Mouse (Mus musculus) cerebellum, adult 9-11 months (tissue): ENCODE data around the gene Erc1.
A peak's percentile ranks its signal among the peaks of the same experiment; 100 is the strongest.
"Not testable (repeated sequence)": the region's sequence is repeated elsewhere in the genome, so short reads cannot be mapped to it uniquely, and the experiment has no call there.

Source experiments
- DNase-seq: peaks from one replicate; pipeline ENCODE4 v3.0.0; 2022

Gene Erc1

DNA sequence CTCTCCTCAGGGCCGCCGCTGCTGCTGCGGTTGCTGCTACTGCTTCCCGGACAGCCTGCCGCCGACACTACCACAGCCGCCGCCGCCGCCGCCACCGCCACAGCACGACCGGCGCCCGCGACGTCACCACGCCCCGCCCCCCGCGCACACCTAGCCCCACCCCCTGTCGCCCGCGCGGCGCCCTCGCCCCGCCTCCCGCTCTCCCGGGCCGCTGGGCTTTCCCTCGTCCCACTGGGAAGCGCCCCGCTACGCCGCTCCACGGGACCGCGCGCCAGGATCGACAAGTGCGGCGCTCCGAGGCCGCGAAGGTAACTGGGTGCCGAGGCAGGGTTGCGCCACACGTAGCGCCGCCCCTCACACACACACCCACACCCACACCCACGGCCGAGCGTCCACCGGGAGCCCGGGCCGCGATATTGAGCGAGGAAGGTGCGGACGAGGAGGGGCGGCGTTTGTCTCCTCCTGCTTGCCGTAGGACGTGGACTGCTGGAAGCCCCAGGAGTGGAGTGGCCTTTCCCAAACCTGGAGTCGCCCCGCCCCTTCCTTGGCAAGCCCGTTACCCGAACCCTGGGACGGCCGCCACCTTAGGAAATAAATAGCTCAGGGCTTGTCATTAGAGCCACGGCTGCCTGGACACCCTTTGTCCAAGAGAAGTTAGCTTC lies at the start of gene Erc1:
TSS of gene Erc1 (minus strand) at position 134 of the 662 bp plus-strand sequence.
- DNase-seq, result peak; percentile 99

DNA sequence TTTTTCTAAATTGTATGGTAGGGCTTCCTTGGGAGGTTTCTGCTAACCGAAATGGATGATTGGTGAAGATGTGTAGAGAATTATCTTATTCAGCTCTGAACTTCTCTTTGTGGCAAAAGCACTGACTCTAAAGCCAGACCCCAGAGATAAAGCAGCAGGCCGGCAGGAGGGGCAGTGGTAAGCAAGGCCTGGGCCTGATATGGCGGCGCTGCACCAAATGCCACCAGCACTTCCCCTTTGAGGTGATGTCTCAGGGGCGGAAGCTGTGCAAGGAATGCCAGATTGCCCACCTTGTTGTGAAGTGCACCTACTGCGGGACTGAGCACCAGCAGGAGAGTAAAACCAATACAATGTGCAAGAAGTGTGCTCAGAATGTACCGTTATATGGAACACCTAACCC lies 44.7 kb upstream of the Erc1 start:
- no peak for DNase-seq

DNA sequence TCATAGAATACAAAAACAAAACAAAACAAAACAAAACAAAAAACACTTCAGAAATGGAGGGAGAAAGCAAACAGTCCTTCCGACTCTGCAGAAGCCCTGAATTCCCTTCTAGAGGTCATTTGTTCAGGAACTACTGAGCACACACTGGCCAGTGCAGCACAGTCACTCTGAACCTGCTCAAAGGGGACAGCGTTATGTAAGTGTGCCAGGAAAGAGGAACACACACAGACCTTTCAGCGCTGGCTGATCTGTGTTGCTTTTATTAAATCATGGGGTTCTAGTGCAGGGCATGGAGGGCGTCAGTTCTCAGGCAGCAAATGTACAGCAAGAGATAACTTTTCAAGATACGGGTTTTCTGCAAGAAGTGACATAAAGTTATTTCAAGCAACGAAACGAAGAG lies 35.2 kb upstream of the Erc1 start:
- DNase-seq, result no peak

DNA sequence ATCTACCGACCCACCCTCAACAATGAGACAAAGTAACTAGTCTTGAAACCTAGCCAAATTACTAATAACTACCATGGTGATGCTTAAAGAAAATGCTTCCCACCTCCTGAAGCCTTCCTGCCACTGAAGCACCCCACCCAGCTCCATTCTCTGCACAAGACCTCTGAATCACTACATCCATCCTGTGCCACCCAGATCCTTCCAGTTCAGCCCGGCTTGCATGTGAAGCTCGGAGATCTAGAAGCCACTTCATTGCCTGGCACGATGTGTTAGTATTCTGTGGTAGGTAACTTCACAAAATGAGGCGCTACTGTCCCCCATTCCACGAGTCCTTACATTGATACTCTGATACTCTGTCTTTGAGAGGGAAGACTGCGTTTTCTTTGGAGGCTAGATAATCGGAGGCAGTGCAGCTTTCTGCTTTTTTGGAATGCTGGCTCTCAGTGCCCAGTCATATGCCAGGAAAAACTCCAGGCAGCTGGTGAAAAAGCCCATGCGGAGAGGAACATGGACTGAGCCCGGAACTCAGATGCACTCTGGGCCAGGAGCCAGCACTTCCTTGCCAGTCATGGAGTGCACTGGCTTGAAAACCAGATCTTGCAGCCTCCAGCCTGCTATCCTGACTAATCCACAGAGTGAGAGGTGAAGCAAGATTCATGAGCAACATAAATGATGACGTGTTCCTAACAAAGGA lies 16.5 kb upstream of the Erc1 start:
- DNase-seq, result peak; percentile 99

DNA sequence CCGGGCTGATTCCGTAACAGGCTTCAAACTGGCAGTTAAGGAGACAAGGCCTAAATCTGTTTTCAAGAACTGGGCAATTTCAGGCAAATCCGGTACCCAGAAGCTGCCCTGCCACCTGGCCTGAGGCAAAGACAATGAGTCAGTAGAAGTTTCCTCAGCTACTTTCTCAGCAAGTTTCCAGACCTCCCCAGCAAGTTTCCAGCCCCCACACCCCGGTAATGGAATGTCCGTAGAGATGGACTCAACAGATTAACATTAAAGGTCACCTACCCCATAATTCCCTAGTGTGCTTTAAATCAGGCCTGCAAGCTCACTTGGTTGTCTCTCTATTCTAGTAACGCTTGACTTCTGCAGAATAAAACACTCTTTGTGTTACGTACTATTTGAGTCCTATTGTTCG lies 13.6 kb upstream of the Erc1 start:
- no peak for DNase-seq

DNA sequence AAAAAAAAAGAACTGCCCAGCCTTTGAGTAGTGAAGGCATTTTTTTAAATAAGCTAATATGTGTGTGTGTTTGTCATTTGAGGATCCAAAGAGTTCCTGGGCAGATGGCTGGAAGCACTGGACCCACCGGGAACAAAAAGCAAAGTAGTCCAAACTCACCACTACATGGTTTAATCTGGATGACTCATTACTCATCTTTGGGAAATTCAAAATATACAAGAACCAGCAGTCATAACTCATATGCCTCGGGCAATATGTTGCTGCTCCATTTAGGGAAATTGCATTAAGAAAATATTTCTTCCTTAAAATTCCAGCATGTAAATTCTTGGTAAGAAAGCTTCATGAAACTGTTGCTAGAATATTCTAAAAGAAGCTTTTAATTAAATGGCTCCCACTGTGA lies 12.3 kb upstream of the Erc1 start:
- DNase-seq, result no peak

DNA sequence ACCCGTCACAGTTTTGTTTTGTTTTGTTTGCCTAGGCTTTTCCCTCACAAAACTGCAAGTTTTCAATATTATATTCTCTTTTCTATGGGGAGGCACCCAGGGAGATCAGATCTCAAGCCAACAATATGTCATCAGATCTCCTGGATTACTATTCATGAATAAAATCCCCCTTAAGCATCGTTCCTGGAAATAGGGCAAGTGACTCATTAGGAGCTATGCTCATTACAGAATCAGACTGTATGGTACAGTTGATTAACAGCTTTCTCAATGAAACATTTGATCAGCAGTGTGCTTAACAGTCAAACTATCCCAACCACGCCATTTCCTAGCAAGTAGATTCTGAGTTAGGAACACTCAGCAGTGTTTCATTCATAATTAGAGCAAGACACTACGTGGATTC lies 7.5 kb upstream of the Erc1 start:
- DNase-seq, result no peak

DNA sequence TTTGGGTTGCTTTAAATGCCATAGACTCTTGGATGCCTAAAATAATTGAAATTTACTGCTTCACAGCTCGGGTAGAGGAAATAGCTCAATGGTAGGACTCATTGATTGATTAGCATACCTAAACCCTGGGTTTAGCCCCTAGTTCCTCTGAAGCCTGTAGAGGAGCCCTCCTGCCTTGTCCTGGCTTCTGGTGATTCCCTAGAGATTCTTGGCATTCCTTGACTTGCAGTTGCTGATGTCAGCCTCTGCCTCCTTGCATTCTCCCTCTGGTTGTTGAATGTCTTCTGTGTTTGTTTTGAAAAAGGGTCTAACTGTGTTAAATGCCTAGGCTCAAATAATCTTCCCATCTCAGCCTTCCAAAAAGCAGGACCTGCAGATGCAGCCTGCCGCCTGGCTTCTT lies 6.2 kb upstream of the Erc1 start:
- no peak for DNase-seq

DNA sequence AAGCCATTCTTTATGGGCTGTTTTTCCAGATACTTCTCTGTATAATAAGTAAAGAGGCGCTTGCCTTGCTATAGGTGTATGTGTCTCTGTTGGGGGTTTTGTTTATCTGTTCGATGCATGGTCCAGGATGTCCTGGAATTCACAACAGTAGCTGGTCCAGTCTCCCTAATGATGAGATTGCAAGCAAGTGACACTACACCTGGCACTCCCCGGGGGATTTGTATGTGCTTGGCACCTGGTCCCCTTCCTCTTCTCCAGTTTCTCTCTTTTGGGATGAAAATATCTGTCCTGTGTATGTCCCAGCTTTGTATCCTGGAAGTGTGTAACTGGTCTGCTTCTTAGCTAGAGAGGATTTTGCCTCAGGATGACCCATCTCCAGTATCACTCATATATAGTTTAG lies 1.9 kb upstream of the Erc1 start:
- peak; percentile 65 for DNase-seq

DNA sequence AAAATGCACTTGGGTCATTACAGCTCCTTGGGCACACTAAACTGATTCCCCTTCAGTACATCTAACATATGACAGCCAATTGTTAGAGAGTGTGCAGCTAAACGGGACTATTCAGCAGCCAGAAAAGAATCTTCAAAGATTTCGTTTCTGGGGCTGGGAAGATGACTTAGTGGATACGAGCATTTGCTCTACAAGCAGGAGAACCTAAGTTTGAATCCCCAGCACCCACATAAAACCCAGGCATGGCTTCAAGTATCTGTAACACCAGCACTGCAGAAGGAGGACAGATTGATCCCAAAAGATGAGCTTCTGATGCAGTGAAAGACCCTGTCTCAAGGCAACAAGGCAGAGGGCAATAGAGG lies 1.4 kb upstream of the Erc1 start:
- DNase-seq, result no peak

DNA sequence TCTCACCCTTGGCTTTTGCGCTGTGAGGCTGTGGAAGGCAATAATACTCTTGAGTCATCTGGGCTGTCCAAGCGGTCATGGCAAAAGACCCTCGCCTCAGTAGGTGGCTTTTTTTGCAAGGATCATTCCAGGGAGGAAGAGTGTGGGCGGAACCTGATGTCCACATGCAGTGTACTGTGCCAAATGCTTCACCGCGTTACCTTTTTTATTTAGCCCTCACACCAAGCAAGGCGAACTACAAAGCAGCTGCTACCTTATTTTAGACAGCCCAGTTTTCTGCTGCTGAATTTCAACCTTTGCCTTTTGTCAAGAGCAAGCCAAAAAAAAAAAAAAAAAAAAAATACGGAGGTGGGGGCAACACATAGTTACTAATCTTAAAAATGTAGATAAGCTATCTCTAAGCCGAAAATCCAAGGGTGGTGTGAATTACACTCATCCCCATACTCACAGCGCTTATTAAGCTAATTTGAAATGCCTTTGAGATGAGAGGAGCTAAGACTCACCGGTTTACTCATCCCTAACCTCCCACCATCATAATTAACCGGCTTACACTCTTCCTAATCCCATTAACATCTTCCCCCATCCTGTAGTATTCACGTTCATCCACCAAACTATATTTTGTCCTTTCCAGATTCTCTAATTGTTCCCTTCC lies 855 bp upstream of the Erc1 start:
- DNase-seq, result no peak

DNA sequence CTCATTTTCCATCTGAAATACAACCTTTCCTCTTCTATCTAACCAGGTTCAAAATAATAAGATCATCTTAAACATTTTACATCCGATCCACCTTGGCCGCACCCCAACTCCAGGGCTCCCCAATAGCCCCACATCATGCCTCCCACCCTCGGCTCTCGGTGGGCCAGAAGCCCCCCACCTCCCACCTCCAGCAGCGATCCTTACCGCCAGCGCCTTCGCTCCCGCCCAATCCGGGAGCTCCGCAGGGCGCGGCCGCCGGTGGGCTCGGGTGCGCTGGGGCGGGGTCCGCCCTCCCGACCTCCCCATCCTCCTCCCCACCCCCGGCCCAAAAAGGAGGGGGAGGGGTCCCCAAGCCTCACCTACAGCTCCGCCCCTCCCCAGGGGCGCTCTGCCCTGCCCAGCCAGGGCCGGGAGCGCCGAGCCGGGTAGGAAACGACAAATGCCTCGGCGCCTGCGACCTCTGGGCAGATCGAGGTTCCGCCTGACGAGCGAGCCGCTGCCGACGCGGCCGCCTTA lies 391 bp downstream of the Erc1 start:
- DNase-seq, result no peak

DNA sequence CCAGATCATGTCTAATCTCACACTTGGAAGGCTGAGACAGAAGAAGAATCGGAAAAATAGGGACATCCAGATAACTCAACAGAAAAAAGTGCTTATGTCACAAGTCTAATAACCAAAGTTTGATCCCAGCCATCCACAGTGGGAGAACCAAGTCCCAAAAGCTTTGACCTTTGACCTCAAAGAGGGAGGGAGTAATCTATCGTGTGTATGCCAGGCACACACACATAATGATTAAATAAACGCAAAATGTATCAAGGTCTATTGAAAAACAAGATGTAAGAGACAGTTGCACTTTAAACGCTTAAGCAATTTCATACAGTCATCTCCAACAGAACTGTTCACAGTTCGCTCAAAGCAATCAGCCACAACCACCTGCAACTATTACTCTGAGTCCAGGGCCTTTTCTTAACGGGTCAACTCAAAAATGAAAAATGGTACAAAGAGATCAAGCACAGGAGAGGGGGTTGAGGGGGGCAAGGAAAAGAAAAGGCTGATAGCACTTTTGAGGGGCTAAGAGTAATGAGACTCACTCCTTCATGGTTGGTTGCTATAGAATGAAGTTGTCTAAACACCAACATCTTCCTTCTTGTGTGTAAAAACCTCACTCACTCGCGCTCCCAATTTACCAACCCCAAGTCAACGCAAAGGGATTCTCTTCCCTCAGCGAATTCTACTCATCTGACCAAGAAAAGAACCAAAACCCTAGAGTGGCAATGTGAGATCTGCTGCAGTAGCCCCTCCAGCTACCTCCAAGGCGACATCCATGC lies 1.0 kb downstream of the Erc1 start:
- no peak for DNase-seq

DNA sequence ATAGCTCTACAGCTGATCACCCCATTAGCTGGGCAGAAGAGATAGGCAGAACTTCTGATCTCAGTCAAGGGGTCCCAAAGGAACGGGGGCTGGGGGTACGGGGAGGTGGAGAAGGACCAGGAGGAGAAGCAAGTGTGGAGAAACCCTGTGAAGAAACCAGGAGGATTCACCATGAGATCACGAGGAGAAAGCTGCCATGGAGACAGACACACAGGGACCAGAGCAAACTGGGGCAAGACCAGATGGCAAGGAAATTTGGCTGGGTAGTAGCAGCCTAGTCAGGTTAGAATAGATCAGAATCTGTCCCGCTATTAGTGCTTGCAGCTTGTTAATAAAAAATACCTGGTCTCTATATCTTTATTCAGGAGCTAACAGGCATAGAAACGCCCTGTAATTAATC lies 18.0 kb downstream of the Erc1 start:
- DNase-seq, result peak; percentile 84

DNA sequence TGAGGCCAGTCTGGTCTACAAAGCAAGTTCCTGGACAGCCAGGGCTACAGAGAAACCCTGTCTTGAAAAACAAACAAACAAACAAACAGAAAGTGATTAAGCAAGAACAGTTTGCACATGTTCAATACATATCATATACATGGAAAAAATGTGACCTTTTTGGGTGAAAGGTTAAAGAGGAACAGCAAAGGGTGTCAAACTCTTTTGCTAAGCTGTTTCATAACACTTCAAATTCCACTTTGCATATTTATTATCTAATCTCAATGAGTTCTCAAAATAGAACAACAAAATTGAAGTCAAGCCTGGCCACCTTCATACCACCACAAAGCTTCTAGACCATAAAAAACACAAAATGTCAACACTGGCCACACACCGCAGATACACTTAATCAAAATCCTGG lies 19.8 kb downstream of the Erc1 start:
- DNase-seq, result no peak

DNA sequence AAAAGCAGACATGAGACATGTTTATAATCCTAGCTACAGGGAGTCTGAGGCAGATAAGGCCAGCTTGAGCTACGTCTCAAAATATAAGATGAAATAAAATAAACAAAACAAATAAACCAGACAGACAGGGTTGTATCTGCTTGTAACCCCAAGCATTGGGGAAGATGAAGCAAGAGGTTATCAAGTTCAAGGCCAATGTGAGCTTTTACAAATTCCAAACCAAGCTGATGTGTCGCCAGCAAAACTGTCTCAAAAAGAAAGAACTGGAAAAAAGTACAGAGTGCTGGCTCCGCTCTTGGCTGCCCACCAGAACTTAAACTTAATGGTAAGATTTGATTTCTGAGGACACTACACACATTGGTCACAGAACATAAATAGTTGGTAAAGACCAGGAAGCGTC lies 21.3 kb downstream of the Erc1 start:
- DNase-seq, result no peak

DNA sequence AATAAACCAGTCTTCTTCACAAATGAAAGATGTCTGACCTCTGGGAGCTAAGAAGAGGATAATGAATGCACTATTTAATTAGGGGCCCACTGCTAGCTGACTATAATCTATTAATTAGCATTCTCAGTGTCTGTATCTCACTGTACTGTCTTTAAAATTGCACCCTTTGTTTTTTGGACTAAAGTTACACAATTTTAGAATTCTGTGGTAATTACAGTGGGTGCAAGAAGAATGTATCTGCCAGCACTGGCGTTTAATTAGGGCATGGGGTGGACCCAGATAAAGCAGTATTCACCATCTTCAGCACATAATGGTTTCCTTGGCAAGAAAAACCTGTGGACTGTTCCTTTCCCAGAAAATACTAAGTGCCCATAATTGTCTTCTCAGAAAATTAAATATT lies 25.8 kb downstream of the Erc1 start:
- no peak for DNase-seq

DNA sequence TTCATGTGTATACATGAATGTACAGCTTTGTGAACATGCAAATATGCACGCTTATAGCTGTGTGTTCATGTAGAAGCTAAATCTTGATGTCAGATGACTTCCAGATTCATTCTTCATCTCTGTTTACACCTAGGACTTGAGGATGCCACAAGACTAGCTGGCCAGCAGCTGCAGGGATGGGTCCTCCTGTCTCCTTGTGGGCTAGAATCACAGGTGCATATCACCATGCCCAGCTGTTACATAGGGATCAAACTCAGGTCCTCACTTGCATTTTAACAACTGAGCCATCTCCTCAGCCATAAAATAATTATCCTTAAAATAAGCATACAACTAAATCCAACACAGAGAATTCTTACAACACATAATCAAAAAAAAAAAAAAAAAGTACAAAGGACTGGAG lies 26.8 kb downstream of the Erc1 start:
- no peak for DNase-seq

DNA sequence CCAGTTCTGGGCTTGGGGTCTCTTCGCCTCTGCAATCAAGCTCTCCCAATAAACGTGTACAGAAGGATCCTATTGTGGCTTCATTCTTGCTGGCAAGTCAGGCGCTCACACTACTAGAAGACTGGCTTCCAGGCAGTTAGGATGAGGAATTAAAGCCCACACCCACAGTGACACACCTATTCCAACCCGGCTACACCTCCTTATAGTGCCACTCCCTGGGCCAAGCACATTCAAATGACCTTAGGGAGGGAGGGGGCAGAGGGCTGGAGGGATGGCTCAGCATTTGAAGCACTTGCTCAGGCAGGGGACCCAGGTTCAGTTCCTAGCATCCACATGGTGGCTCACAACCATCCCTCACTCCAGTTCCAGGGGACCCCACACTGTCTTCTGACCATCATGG lies 29.4 kb downstream of the Erc1 start:
- DNase-seq, result no peak

DNA sequence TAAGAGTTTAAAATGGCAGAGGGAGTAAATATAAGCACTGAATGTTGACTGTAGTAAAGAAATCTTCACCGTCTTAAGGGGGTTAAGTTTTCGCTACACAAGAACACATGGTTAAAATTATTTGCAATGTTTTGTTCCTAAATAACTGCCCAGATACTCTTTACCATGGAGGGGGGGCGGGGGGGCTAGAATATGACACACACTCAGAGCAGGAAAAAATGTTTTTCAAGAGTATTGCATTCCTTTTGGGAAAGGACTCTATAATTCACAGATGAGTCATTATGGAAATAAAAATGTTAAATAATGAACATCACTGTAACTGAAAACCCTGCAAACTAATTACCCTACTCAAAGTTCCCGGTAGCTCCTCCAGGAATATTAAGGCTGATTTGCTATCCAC lies 32.5 kb downstream of the Erc1 start:
- no peak for DNase-seq

DNA sequence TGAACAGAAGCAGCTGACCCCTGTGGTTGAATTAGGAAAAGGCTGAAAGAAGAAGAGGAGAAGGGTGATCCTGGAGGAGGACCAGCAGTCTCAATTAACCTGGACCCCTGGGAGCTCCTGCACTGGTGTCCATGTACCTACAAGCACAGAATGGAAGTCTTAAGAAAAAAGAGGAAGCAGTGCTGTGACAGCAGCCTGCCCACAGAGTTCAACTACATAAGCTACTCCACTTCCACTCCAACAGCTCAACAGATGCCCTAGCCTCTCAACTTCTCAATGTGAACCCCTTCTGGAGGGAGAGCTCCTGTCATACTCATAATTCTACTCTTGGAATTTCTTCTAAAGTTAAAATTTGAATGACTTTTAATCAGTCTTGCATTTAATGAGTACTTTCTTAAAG lies 34.9 kb downstream of the Erc1 start:
- not testable (repeated sequence) for DNase-seq

DNA sequence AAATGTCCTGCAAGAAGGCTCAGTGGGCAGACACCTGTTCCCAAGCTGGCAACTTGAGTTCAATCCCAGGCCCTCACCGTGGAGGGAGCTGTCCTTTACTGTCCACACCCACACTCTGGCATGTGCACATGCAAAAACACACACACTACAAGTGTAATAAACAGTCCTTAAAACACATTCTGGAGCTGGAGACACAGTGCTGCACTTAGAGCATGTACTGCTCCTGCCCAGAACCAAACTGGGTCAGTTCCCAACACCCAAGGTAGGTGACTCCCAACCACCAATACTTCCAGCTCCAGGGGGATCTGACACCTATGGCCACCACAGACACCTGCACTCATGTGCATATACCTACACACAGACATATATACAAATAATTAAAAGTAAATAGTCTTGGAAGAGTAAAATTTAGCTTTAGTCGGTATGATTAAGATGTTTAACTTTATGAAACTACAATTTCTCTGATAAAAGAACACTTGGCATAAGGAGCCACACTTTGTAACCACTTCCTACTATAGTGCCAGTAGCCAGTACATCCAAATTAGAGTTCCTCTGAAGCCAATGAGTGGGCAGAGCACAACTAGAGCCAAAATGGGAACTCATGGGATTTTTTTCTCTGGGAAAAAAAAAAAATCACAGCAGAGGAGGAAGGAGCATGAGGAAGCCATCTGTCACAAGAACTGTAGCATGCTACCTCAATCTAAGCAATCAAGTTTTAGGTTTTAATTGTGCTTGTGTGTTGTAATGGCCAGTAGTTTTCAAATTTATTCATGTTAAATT lies 39.1 kb downstream of the Erc1 start:
- peak; percentile 80 for DNase-seq

DNA sequence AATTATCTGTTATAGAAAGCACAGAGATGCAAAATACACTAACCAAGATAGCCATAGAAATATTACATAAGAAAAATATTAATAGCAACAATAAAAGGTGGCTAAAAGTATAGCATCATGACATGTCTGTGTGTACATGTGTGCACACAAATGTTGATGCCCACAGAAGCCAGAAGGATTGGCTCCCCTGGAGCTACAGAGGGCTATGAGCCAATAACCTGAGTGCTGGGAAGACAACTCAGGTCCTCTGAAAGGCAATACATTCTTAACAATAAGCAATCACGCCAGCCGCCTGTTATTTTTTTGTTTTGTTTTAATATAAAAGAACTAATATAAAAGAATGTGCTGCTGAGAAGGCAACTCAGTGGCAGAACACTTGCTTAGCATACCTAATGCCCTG lies 44.7 kb downstream of the Erc1 start:
- peak; percentile 59 for DNase-seq
